ENCODE assay signal across 8 mouse cellular contexts in the genomic region with DNA sequence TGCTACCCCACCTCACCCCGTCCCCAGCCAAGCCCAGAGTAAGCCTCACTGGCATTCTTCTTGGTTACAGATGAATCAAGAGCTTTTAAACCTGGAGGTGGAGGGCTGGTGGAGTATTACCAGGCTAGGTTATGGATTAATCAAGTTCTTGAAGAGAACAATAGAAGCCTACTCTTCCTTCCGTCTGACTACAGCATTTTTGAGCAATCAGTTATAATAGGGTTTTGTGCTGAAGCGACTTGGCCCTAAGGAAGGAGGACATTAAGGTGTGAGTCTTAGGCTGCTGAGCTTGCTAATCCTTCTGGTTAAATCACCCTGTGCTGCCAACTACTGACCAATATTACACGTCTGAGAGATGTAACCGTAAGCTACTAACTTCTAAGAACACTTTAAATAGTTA. TPM values are rescaled to one million over a fixed set of nuclear protein-coding genes. Genes with fewer than 3 reads are reported as not detected.
DNase-seq lines count a peak whose midpoint lies in the region; ATAC-seq and TF ChIP-seq lines count a peak whose summit lies in the region.

No protein-coding gene starts in this region.

- H3K9ac ChIP-seq in heart, embryonic 12.5 days = 0 out of 2 replicates have a peak overlapping the region, but pooled peaks have one; percentile 60
- H3K9ac ChIP-seq in ES-E14 (ENCODE audit: insufficient read depth, low read depth, low read length, poor library complexity, severe bottlenecking) = no peak overlapping the region
- no peak overlapping the region; the same call in 1 of the 2 replicates for H3K9ac ChIP-seq in hindbrain, embryonic 11.5 days (ENCODE audit: low read depth, low read length)

- no peaks in the 10 kb centered on the region for H3K9me3 ChIP-seq in heart, embryonic 12.5 days (replicated peaks)
- no peaks in the 10 kb centered on the region for H3K9me3 ChIP-seq in ES-E14 (ENCODE audit: control insufficient read depth, insufficient read depth, low read depth, low read length)
- no peaks in the 10 kb centered on the region for H3K9me3 ChIP-seq in hindbrain, embryonic 11.5 days (ENCODE audit: control insufficient read depth, low read length)
- no peaks in the 10 kb centered on the region for H3K9me3 ChIP-seq in midbrain, embryonic 10.5 days (replicated peaks)

- H3K4me3 ChIP-seq in heart, embryonic 12.5 days = peak overlapping the region; percentile 49
- H3K4me3 ChIP-seq in ES-E14 (ENCODE audit: insufficient read depth in 1 of 2, low read depth in 1 of 2, low read length in 2 of 2, poor library complexity in 1 of 2, severe bottlenecking in 1 of 2) = peak overlapping the region; percentile 67 to 68; a peak in 3 of 4 replicates
- peak overlapping the region; percentile 53 for H3K4me3 ChIP-seq in hindbrain, embryonic 11.5 days (ENCODE audit: low read depth, low read length)
- peak overlapping the region; percentile 66 for H3K4me3 ChIP-seq in midbrain, embryonic 10.5 days

- 16% methylated on average over 5 of the region's 5 CpGs for WGBS in heart, embryonic 12.5 days
- 13% methylated on average over 5 of the region's 5 CpGs for WGBS in hindbrain, embryonic 11.5 days
- WGBS in midbrain, embryonic 10.5 days = 17% methylated on average over 5 of the region's 5 CpGs

- peaks cover 35% of the 10 kb centered on the region for H3K27me3 ChIP-seq in heart, embryonic 12.5 days (replicated peaks)
- peaks cover 2% of the 10 kb centered on the region; the same call in 1 of the 2 replicates for H3K27me3 ChIP-seq in hindbrain, embryonic 11.5 days (ENCODE audit: control insufficient read depth, insufficient read depth, low read length)
- peaks cover 54% of the 10 kb centered on the region for H3K27me3 ChIP-seq in midbrain, embryonic 10.5 days (ENCODE audit: low read depth, poor library complexity, severe bottlenecking)

- H3K36me3 ChIP-seq in heart, embryonic 12.5 days = no peaks in the 10 kb centered on the region
- no peaks in the 10 kb centered on the region for H3K36me3 ChIP-seq in ES-E14 (ENCODE audit: control insufficient read depth, insufficient read depth, low read length, poor library complexity, severe bottlenecking)
- no peaks in the 10 kb centered on the region for H3K36me3 ChIP-seq in hindbrain, embryonic 11.5 days (ENCODE audit: control insufficient read depth, insufficient read depth, low read length)
- no peaks in the 10 kb centered on the region for H3K36me3 ChIP-seq in midbrain, embryonic 10.5 days

- in situ Hi-C loops in ES-E14 (cut with MboI; ENCODE audit: low sequenced_read_pairs in 2 of 2, unreplicated experiment in 2 of 2) = loop anchor here in 1 of 2 experiments (25.0 kb wide), 2 partner anchors 677 to 752 kb away; partner anchors contain the start of genes Prss16 and Zfp184

- H3K4me2 ChIP-seq in heart, embryonic 12.5 days = peak overlapping the region; percentile 79
- H3K4me2 ChIP-seq in hindbrain, embryonic 11.5 days (replicated peaks; ENCODE audit: low read depth, low read length) = peak overlapping the region; percentile 27

- no peak for ATAC-seq in heart, embryonic 12.5 days (ENCODE audit: insufficient number of reproducible peaks, low FRiP score)
- no peak for ATAC-seq in hindbrain, embryonic 11.5 days (ENCODE audit: low FRiP score)
- no peak for ATAC-seq in erythroid progenitor cell, adult 5-6 weeks (replicated peaks; ENCODE audit: low FRiP score, poor library complexity, severe bottlenecking)
- ATAC-seq in megakaryocyte progenitor cell, adult 5-6 weeks (replicated peaks; ENCODE audit: poor library complexity) = no peak

- no peak for DNase-seq in heart, adult 9 months (ENCODE audit: low spot score in 2 of 2)
- DNase-seq in ES-E14 (ENCODE audit: low read depth, low spot score) = no peak
- DNase-seq in hindbrain, embryonic 11.5 days (ENCODE audit: low spot score) = no peak
- no peak for DNase-seq in midbrain, embryonic 10.5 days (ENCODE audit: low spot score)
- DNase-seq in gastrocnemius, adult 8-10 months (ENCODE audit: low spot score in 2 of 2) = no peak

- H3K27ac ChIP-seq in heart, embryonic 12.5 days (ENCODE audit: poor library complexity, severe bottlenecking) = no peak overlapping the region
- no peak overlapping the region for H3K27ac ChIP-seq in ES-E14 (ENCODE audit: insufficient read depth, low read depth, low read length, poor library complexity, severe bottlenecking)
- H3K27ac ChIP-seq in hindbrain, embryonic 11.5 days (ENCODE audit: low read depth, low read length) = no peak overlapping the region
- H3K27ac ChIP-seq in midbrain, embryonic 10.5 days (replicated peaks) = peak overlapping the region; percentile 75; the same call in 1 of the 2 replicates

- peaks cover 9% of the 10 kb centered on the region; the same call in 1 of the 2 replicates for H3K4me1 ChIP-seq in heart, embryonic 12.5 days (replicated peaks)
- peaks cover 0 to 8% of the 10 kb centered on the region in 2 experiments; a peak in 1 of 4 replicates for H3K4me1 ChIP-seq in ES-E14 (ENCODE audit: control insufficient read depth in 2 of 2, insufficient read depth in 2 of 2, low read length in 2 of 2, poor library complexity in 1 of 2)
- no peaks in the 10 kb centered on the region for H3K4me1 ChIP-seq in hindbrain, embryonic 11.5 days (replicated peaks; ENCODE audit: control insufficient read depth, insufficient read depth, low read length)
- peaks cover 28% of the 10 kb centered on the region for H3K4me1 ChIP-seq in midbrain, embryonic 10.5 days

TF ChIP-seq in ES-E14, 5 proteins besides CTCF, POLR2A, EP300 and RAD21:
- TF ChIP-seq CHD2 (IDR thresholded peaks at IDR 0.05; ENCODE audit: low read depth, low read length) (no peak), ZNF384 (IDR thresholded peaks at IDR 0.05; ENCODE audit: low read depth, low read length) (no peak), ZC3H11A (IDR thresholded peaks at IDR 0.05; ENCODE audit: borderline replicate concordance, low read depth, low read length) (no peak), HCFC1 (IDR thresholded peaks at IDR 0.05; ENCODE audit: borderline replicate concordance, insufficient read depth, low read length) (no peak), MAFK (IDR thresholded peaks at IDR 0.05; ENCODE audit: insufficient read depth, low read depth, low read length) (no peak)

RNA-seq across cellular contexts. Expression of gene Gpx5, which starts 32.2 kb away (rescaled TPM):
- polyA plus RNA-seq in heart, embryonic 12.5 days (2016; fragmentation: Nextera tagmentation; extraction: Ambion mirVana) = not detected in 2 replicates
- not detected in 2 replicates for total RNA-seq in ES-E14 (2012; rRNA removed)
- polyA plus RNA-seq in hindbrain, embryonic 11.5 days (2014; fragmentation: Nextera tagmentation; extraction: Ambion mirVana) = not detected in 2 replicates
- not detected in 2 replicates for polyA plus RNA-seq in midbrain, embryonic 10.5 days (2016; fragmentation: Nextera tagmentation; extraction: Ambion mirVana)
- not detected in 2 replicates for total RNA-seq in erythroid progenitor cell, adult 5-6 weeks (2015; ENCODE audit: low replicate concordance)
- total RNA-seq in erythroid progenitor cell, adult 5-6 weeks (2017; ENCODE audit: low replicate concordance) = not detected in 2 replicates
- not detected in 2 replicates for total RNA-seq in megakaryocyte progenitor cell, adult 5-6 weeks (2015)
- not detected in 2 replicates for total RNA-seq in megakaryocyte progenitor cell, adult 5-6 weeks (2017)
- not detected for total RNA-seq in gastrocnemius, adult 8-10 months (2022)

RNA-seq across cellular contexts. Expression of gene Gpx6, which starts 51.6 kb away (rescaled TPM):
- not detected in 2 replicates for polyA plus RNA-seq in heart, embryonic 12.5 days (2016; fragmentation: Nextera tagmentation; extraction: Ambion mirVana)
- total RNA-seq in ES-E14 (2012; rRNA removed) = 2.1 and 2.2 TPM in 2 replicates
- polyA plus RNA-seq in hindbrain, embryonic 11.5 days (2014; fragmentation: Nextera tagmentation; extraction: Ambion mirVana) = 0.32 TPM in 1 of 2 replicates, not detected in the other
- 0.09 TPM in 1 of 2 replicates, not detected in the other for polyA plus RNA-seq in midbrain, embryonic 10.5 days (2016; fragmentation: Nextera tagmentation; extraction: Ambion mirVana)
- total RNA-seq in erythroid progenitor cell, adult 5-6 weeks (2015; ENCODE audit: low replicate concordance) = not detected in 2 replicates
- not detected in 2 replicates for total RNA-seq in erythroid progenitor cell, adult 5-6 weeks (2017; ENCODE audit: low replicate concordance)
- not detected in 2 replicates for total RNA-seq in megakaryocyte progenitor cell, adult 5-6 weeks (2015)
- not detected in 2 replicates for total RNA-seq in megakaryocyte progenitor cell, adult 5-6 weeks (2017)
- total RNA-seq in gastrocnemius, adult 8-10 months (2022) = not detected
